Mouse (Mus musculus): ENCODE measurements around the gene Mfap1b. TPM values are rescaled to one million over a fixed set of nuclear protein-coding genes. Genes with fewer than 3 reads are reported as not detected.
A peak's percentile ranks its signal among the peaks of the same experiment; 100 is the strongest.

Gene Mfap1b
- polyA plus RNA-seq, 1 experiment: 13.1 TPM

GRCm38 (mm10) chr2:121511401-121511800, 37.5 kb upstream of the Mfap1b start:
- Histone ChIP-seq H3K36me3 (ENCODE audit: control insufficient read depth, insufficient read depth) (no peaks in the 10 kb centered on the region), H3ac (ENCODE audit: control insufficient read depth, insufficient read length) (no peak overlapping the region), H3K79me2 (ENCODE audit: control insufficient read depth, insufficient read depth) (peaks cover 31% of the 10 kb centered on the region), H3K4me3 (no peak overlapping the region), H3K4me2 (ENCODE audit: low read depth) (no peak overlapping the region), H3K27me3 (ENCODE audit: control insufficient read depth, insufficient read depth, insufficient read length) (no peaks in the 10 kb centered on the region)
- no peak for TF ChIP-seq E2F4 (IDR thresholded peaks at IDR 0.05; ENCODE audit: insufficient read depth)
- TF ChIP-seq SRF (IDR thresholded peaks at IDR 0.05; ENCODE audit: control insufficient read depth, insufficient read length, low read depth): no peak
- TF ChIP-seq MAX (IDR thresholded peaks at IDR 0.05; ENCODE audit: low read depth): no peak
- TF ChIP-seq MYOD1 (IDR thresholded peaks at IDR 0.05; ENCODE audit: control insufficient read depth in 1 of 3, insufficient read length in 2 of 3, low read depth in 2 of 3): no peak
- no peak for TF ChIP-seq POLR2AphosphoS2 (IDR thresholded peaks at IDR 0.05; ENCODE audit: insufficient read length, low read depth)
- no peak for TF ChIP-seq REST (IDR thresholded peaks at IDR 0.05; ENCODE audit: insufficient read depth, insufficient read length)
- TF ChIP-seq TCF12 (IDR thresholded peaks at IDR 0.05; ENCODE audit: insufficient read depth, poor library complexity, severe bottlenecking): no peak
- no peak for TF ChIP-seq TCF3 (IDR thresholded peaks at IDR 0.05; ENCODE audit: insufficient read length, low read depth)

GRCm38 (mm10) chr2:121509584-121509983, 35.7 kb upstream of the Mfap1b start:
- TF ChIP-seq TCF3 (IDR thresholded peaks at IDR 0.05; ENCODE audit: insufficient read length, low read depth): no peak
- TF ChIP-seq POLR2A (IDR thresholded peaks at IDR 0.05; ENCODE audit: insufficient read length, low read depth): no peak
- no peak for TF ChIP-seq CEBPB (IDR thresholded peaks at IDR 0.05; ENCODE audit: insufficient read depth, poor library complexity, severe bottlenecking)
- TF ChIP-seq MYOD1 (IDR thresholded peaks at IDR 0.05; ENCODE audit: control insufficient read depth in 1 of 3, insufficient read length in 2 of 3, low read depth in 2 of 3): no peak
- no peak for TF ChIP-seq POLR2AphosphoS2 (IDR thresholded peaks at IDR 0.05; ENCODE audit: insufficient read length, low read depth)
- TF ChIP-seq TCF12 (IDR thresholded peaks at IDR 0.05; ENCODE audit: insufficient read depth, poor library complexity, severe bottlenecking): no peak
- TF ChIP-seq MYOG (IDR thresholded peaks at IDR 0.05; ENCODE audit: control insufficient read depth in 1 of 3, insufficient read depth in 1 of 3, insufficient read length in 2 of 3, low read depth in 2 of 3): no peak
- no peak for TF ChIP-seq MAX (IDR thresholded peaks at IDR 0.05; ENCODE audit: low read depth)
- TF ChIP-seq SRF (IDR thresholded peaks at IDR 0.05; ENCODE audit: control insufficient read depth, insufficient read length, low read depth): no peak

GRCm38 (mm10) chr2:121507951-121508330, 34.1 kb upstream of the Mfap1b start:
- Histone ChIP-seq H3ac (ENCODE audit: control insufficient read depth, insufficient read length) (no peak overlapping the region), H3K27me3 (ENCODE audit: control insufficient read depth, insufficient read depth, insufficient read length) (no peaks in the 10 kb centered on the region), H3K4me3 (peak overlapping the region; percentile 69), H3K36me3 (ENCODE audit: control insufficient read depth, insufficient read depth) (no peaks in the 10 kb centered on the region), H3K79me2 (ENCODE audit: control insufficient read depth, insufficient read depth) (peaks cover 31% of the 10 kb centered on the region), H3K4me2 (ENCODE audit: low read depth) (peak overlapping the region; percentile 83)
- TF ChIP-seq REST (IDR thresholded peaks at IDR 0.05; ENCODE audit: insufficient read depth, insufficient read length) (no peak), MYOD1 (IDR thresholded peaks at IDR 0.05; ENCODE audit: control insufficient read depth in 1 of 3, insufficient read length in 2 of 3, low read depth in 2 of 3) (no peak), TCF12 (IDR thresholded peaks at IDR 0.05; ENCODE audit: insufficient read depth, poor library complexity, severe bottlenecking) (no peak), SRF (IDR thresholded peaks at IDR 0.05; ENCODE audit: control insufficient read depth, insufficient read length, low read depth) (no peak), E2F4 (IDR thresholded peaks at IDR 0.05; ENCODE audit: insufficient read depth) (no peak), TCF3 (IDR thresholded peaks at IDR 0.05; ENCODE audit: insufficient read length, low read depth) (no peak), MAX (IDR thresholded peaks at IDR 0.05; ENCODE audit: low read depth) (no peak), USF1 (IDR thresholded peaks at IDR 0.05; ENCODE audit: low read depth) (no peak), POLR2AphosphoS2 (IDR thresholded peaks at IDR 0.05; ENCODE audit: insufficient read length, low read depth) (no peak), POLR2A (IDR thresholded peaks at IDR 0.05; ENCODE audit: insufficient read length, low read depth) (no peak), MYOG (IDR thresholded peaks at IDR 0.05; ENCODE audit: control insufficient read depth in 1 of 3, insufficient read depth in 1 of 3, insufficient read length in 2 of 3, low read depth in 2 of 3) (no peak), CEBPB (IDR thresholded peaks at IDR 0.05; ENCODE audit: insufficient read depth, poor library complexity, severe bottlenecking) (no peak)

More at GRCm38 (mm10) chr2:121509584-121509983, 35.7 kb upstream of the Mfap1b start:
- Histone ChIP-seq H3ac (ENCODE audit: control insufficient read depth, insufficient read length) (no peak overlapping the region), H3K79me2 (ENCODE audit: control insufficient read depth, insufficient read depth) (peaks cover 31% of the 10 kb centered on the region), H3K27me3 (ENCODE audit: control insufficient read depth, insufficient read depth, insufficient read length) (no peaks in the 10 kb centered on the region), H3K4me2 (ENCODE audit: low read depth) (peak overlapping the region; percentile 78), H3K36me3 (ENCODE audit: control insufficient read depth, insufficient read depth) (no peaks in the 10 kb centered on the region), H3K4me3 (peak overlapping the region; percentile 24)

GRCm38 (mm10) chr2:121507173-121507950, 33.5 kb upstream of the Mfap1b start:
- Histone ChIP-seq H3K4me3 (peak overlapping the region; percentile 69), H3K27me3 (ENCODE audit: control insufficient read depth, insufficient read depth, insufficient read length) (no peaks in the 10 kb centered on the region), H3K79me2 (ENCODE audit: control insufficient read depth, insufficient read depth) (peaks cover 31% of the 10 kb centered on the region), H3ac (ENCODE audit: control insufficient read depth, insufficient read length) (no peak overlapping the region), H3K36me3 (ENCODE audit: control insufficient read depth, insufficient read depth) (no peaks in the 10 kb centered on the region), H3K4me2 (ENCODE audit: low read depth) (peak overlapping the region; percentile 83)
- TF ChIP-seq MAX (IDR thresholded peaks at IDR 0.05; ENCODE audit: low read depth): no peak
